Mouse (Mus musculus): Measurements from ENCODE around the gene Irx5.

- TF ChIP-seq POLR2A (IDR thresholded peaks at IDR 0.05; ENCODE audit: low read depth, low read length) (no peak), CTCF (IDR thresholded peaks at IDR 0.05; ENCODE audit: borderline replicate concordance, insufficient read depth, low read length) (no peak)
Observed at GRCm38 (mm10) chr8:92362396-92363115, 5.1 kb downstream of the Irx5 start.
